Mouse (Mus musculus) R1 (cell line): ENCODE measurements around the gene Pde9a.

Source experiments
- DNase-seq: peaks from one replicate; pipeline ENCODE4 v3.0.0-alpha.2; 2018; ENCODE audit warnings: low read depth, low spot score

Gene Pde9a

GRCm38 (mm10) chr17:31385671-31386665 is at the start of gene Pde9a:
Pde9a (plus strand) TSS chr17:31386210.
- DNase-seq, result peak; percentile 93

GRCm38 (mm10) chr17:31339769-31340168 is 46.2 kb upstream of the Pde9a start:
- no peak for DNase-seq

GRCm38 (mm10) chr17:31342191-31342590 is 43.8 kb upstream of the Pde9a start:
- no peak for DNase-seq

GRCm38 (mm10) chr17:31344172-31344801 is 41.7 kb upstream of the Pde9a start:
- DNase-seq, result peak; percentile 88

GRCm38 (mm10) chr17:31344816-31345215 is 41.2 kb upstream of the Pde9a start:
- no peak for DNase-seq

- DNase-seq, result no peak
Measured at GRCm38 (mm10) chr17:31348129-31348528, 37.9 kb upstream of the Pde9a start.

- no peak for DNase-seq
Measured at GRCm38 (mm10) chr17:31349388-31349787, 36.6 kb upstream of the Pde9a start.

- peak; percentile 46 for DNase-seq
Measured at GRCm38 (mm10) chr17:31351984-31352383, 34.0 kb upstream of the Pde9a start.

GRCm38 (mm10) chr17:31353255-31353654 is 32.8 kb upstream of the Pde9a start:
- DNase-seq, result no peak

GRCm38 (mm10) chr17:31354684-31355083 is 31.3 kb upstream of the Pde9a start:
- DNase-seq, result peak; percentile 71

- DNase-seq, result no peak
Measured at GRCm38 (mm10) chr17:31355792-31356502, 30.1 kb upstream of the Pde9a start.

- peak; percentile 62 for DNase-seq
Measured at GRCm38 (mm10) chr17:31360582-31360981, 25.4 kb upstream of the Pde9a start.

- DNase-seq, result no peak
Measured at GRCm38 (mm10) chr17:31365586-31366166, 20.3 kb upstream of the Pde9a start.

- no peak for DNase-seq
Measured at GRCm38 (mm10) chr17:31370221-31370620, 15.8 kb upstream of the Pde9a start.

GRCm38 (mm10) chr17:31370931-31371330 is 15.1 kb upstream of the Pde9a start:
- no peak for DNase-seq

- DNase-seq, result peak; percentile 79
Measured at GRCm38 (mm10) chr17:31377961-31378360, 8.0 kb upstream of the Pde9a start.

- DNase-seq, result no peak
Measured at GRCm38 (mm10) chr17:31378361-31378761, 7.6 kb upstream of the Pde9a start.

- peak; percentile 33 for DNase-seq
Measured at GRCm38 (mm10) chr17:31379086-31379485, 6.9 kb upstream of the Pde9a start.

GRCm38 (mm10) chr17:31379863-31380262 is 6.1 kb upstream of the Pde9a start:
- DNase-seq, result no peak

GRCm38 (mm10) chr17:31383320-31383719 is 2.7 kb upstream of the Pde9a start:
- DNase-seq, result no peak

GRCm38 (mm10) chr17:31384968-31385627 is 912 bp upstream of the Pde9a start:
- peak; percentile 89 for DNase-seq
